Mouse (Mus musculus) liver, embryonic 13.5 days (tissue): Measurements from ENCODE around the gene Dus2. TPM values are rescaled to one million over a fixed set of nuclear protein-coding genes. Genes with fewer than 3 reads are reported as not detected.
A peak's percentile ranks its signal among the peaks of the same experiment; 100 is the strongest.
"Not testable (repeated sequence)": the region's sequence is repeated elsewhere in the genome, so short reads cannot be mapped to it uniquely, and the experiment has no call there.

Source experiments
- ATAC-seq: fragments of 200-750 bp; cut with Nextera tagmentation; 2 replicates; pipeline ENCODE4 v1.8.0; 2017; ENCODE audit warnings: low read depth, mild to moderate bottlenecking, moderate number of reproducible peaks, moderate library complexity
- DNase-seq: peaks from one replicate; pipeline ENCODE4 v3.0.0; 2022
- H3K27ac ChIP-seq: fragments of 300-500 bp; sonication (generic); 2 replicates; pipeline ENCODE4 v1.5.1; 2015; ENCODE audit warnings: moderate library complexity, mild to moderate bottlenecking, inconsistent platforms
- H3K27me3 ChIP-seq: fragments of 300-500 bp; sonication (generic); 2 replicates; pipeline ENCODE4 v1.6.1; 2015; ENCODE audit warnings: mild to moderate bottlenecking, inconsistent platforms
- H3K36me3 ChIP-seq: fragments of 300-500 bp; sonication (generic); 2 replicates; pipeline ENCODE4 v1.6.1; 2015; ENCODE audit warnings: mild to moderate bottlenecking, inconsistent platforms
- H3K4me1 ChIP-seq: fragments of 300-500 bp; sonication (generic); replicated peaks from 2 replicates; pipeline ENCODE4 v1.6.1; 2015; ENCODE audit warnings: inconsistent platforms
- H3K4me2 ChIP-seq: fragments of 300-500 bp; sonication (generic); 2 replicates; pipeline ENCODE4 v1.6.1; 2015; ENCODE audit warnings: inconsistent platforms, mild to moderate bottlenecking, moderate library complexity
- H3K4me3 ChIP-seq: fragments of 300-500 bp; sonication (generic); replicated peaks from 2 replicates; pipeline ENCODE4 v1.5.1; 2015; ENCODE audit warnings: mild to moderate bottlenecking, inconsistent platforms
- H3K9ac ChIP-seq: fragments of 300-500 bp; sonication (generic); 2 replicates; pipeline ENCODE4 v1.6.1; 2015; ENCODE audit warnings: mild to moderate bottlenecking, inconsistent platforms
- H3K9me3 ChIP-seq: fragments of 300-500 bp; sonication (generic); replicated peaks from 2 replicates; pipeline ENCODE4 v1.6.1; 2016; ENCODE audit warnings: inconsistent platforms
- WGBS: fragments of 180-500 bp; shearing (Covaris S2); methylation state at CpG from one replicate; pipeline ENCODE4 v1.1.7; 2015; ENCODE audit not compliant: insufficient replicate concordance; 5-methylcytosine and 5-hydroxymethylcytosine counted together
- polyA plus RNA-seq: library from polyadenylated mRNA; unstranded; fragments of >200 nt; fragmentation: Nextera tagmentation; extraction: Ambion mirVana; gene quantifications from 2 replicates; pipeline ENCODE4 v1.2.1, GENCODE M21; 2015

Gene Dus2
- polyA plus RNA-seq, 1 experiment from 2014 or later: 13.3 TPM

DNA sequence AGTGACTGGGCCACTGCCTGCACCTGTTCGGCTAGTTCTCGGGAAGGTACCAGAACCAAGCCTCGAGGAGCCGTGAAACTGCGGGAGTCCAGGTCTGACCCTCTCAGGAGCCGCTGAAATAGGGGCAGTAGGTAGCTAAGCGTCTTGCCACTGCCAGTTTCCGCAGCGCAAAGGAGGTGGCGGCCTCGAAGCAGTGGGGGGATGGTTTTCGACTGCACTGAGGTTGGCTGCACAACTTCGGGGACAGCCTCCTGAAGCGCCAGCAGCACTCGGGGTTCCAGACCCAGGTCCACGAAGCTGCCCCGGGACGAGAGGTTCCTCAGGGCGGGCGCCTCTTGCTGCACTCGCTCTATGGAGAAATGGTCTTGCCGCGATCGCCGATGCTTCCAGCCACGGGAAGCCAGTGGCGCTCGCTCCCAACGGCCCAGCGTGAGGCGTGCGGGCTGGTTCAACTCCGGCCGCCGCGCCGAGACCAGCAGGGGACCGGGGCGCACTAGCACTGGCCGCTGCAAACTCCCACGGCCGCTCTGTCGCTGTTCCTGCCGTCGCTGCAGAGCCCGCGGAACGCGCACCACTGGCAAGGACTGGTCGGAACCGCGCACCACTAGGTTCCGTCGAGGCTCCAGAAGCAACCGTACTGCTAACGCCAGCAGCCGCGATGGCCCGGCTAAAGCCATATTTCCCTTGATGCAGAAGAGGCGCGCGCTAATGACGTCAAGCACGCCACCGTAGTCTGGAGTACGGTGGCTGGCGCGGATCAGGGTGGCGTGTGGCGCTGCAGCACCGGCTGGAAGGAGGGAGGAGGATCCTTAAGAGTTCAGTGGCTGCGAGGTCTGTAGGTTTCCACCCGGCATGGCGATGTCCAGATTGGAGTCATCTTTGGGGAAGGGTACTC is 19.9 kb downstream of the Dus2 start:
- Histone ChIP-seq H3K4me1 (peaks cover 60% of the 10 kb centered on the region), H3K9ac (peak overlapping the region; percentile 94), H3K27ac (peak overlapping the region; percentile 87), H3K4me3 (peak overlapping the region; percentile 93), H3K4me2 (peak overlapping the region; percentile 98), H3K27me3 (no peaks in the 10 kb centered on the region), H3K9me3 (no peaks in the 10 kb centered on the region), H3K36me3 (peaks cover 7% of the 10 kb centered on the region; the same call in 1 of the 2 replicates)
- DNase-seq: peak; percentile 85
- ATAC-seq: peak; percentile 89
- WGBS: under 1% methylated on average over 74 of the region's 74 CpGs

GRCm38 (mm10) chr8:106011643-106011986 is 20.5 kb downstream of the Dus2 start, which contains the start of gene Ddx28:
Gene Ddx28 (minus strand): TSS chr8:106011882.
- peak within 1 kb of the TSS; percentile 94 for H3K9ac ChIP-seq
- peak within 1 kb of the TSS; percentile 93 for H3K4me3 ChIP-seq
- peaks cover 7% of the 10 kb centered on the region; the same call in 1 of the 2 replicates for H3K36me3 ChIP-seq
- DNase-seq (no peak), ATAC-seq (peak; percentile 30)
- H3K27ac ChIP-seq: peak within 1 kb of the TSS; percentile 87
- H3K4me2 ChIP-seq: peak within 1 kb of the TSS; percentile 98
- under 1% methylated on average over 6 of the region's 6 CpGs for WGBS
- peaks cover 65% of the 10 kb centered on the region for H3K4me1 ChIP-seq
- no peaks in the 10 kb centered on the region for H3K9me3 ChIP-seq
- H3K27me3 ChIP-seq: no peaks in the 10 kb centered on the region

GRCm38 (mm10) chr8:106012203-106012602 is 21.1 kb downstream of the Dus2 start:
- ATAC-seq (peak; percentile 36; the same call in 1 of the 2 replicates), DNase-seq (peak; percentile 37)
- H3K36me3 ChIP-seq, H3K9me3 ChIP-seq, H3K27me3 ChIP-seq: not testable (repeated sequence)
- WGBS: 43% methylated on average over 8 of the region's 8 CpGs
- Histone ChIP-seq H3K9ac (peak overlapping the region; percentile 94), H3K27ac (peak overlapping the region; percentile 87), H3K4me3 (peak overlapping the region; percentile 93), H3K4me2 (peak overlapping the region; percentile 98), H3K4me1 (peaks cover 67% of the 10 kb centered on the region)

DNA sequence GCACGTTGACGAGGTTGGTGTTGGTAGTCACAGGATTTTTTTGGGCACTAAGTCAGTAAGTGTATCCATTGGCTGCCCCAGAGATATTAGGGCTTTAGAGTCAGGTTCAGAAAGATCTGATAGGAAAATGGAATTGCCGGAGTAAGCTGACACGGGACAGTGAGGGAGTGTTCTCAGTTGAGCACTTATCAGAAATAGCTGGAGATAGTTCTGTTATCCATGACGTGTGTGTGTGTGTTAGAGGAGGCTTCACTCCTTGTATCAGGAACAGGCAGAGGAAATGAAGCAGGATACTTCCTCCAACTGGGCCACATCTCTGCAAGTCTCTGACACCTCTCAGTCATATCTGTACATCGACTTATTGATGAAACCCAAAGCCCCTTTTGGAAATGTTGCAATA is 25.1 kb downstream of the Dus2 start:
- peaks cover 19% of the 10 kb centered on the region for H3K36me3 ChIP-seq

GRCm38 (mm10) chr8:106017130-106017529 is 26.0 kb downstream of the Dus2 start:
- Histone ChIP-seq H3K9ac (no peak overlapping the region), H3K4me2 (no peak overlapping the region), H3K27me3 (no peaks in the 10 kb centered on the region), H3K4me3 (no peak overlapping the region), H3K4me1 (peaks cover 46% of the 10 kb centered on the region), H3K36me3 (peaks cover 25% of the 10 kb centered on the region), H3K27ac (no peak overlapping the region), H3K9me3 (no peaks in the 10 kb centered on the region)
- DNase-seq (no peak), ATAC-seq (no peak)
- 54% methylated on average over 7 of the region's 7 CpGs for WGBS

More for the DNA sequence above, 25.1 kb downstream of the Dus2 start:
- Histone ChIP-seq H3K4me2 (no peak overlapping the region), H3K4me1 (peaks cover 52% of the 10 kb centered on the region), H3K9me3 (no peaks in the 10 kb centered on the region), H3K9ac (no peak overlapping the region), H3K4me3 (no peak overlapping the region), H3K27me3 (no peaks in the 10 kb centered on the region), H3K27ac (peak overlapping the region; percentile 11; the same call in 1 of the 2 replicates)
- WGBS: 51% methylated on average over 6 of the region's 6 CpGs
- ATAC-seq: peak; percentile 49
- no peak for DNase-seq

- peaks cover 26% of the 10 kb centered on the region for H3K36me3 ChIP-seq
- DNase-seq (no peak), ATAC-seq (peak; percentile 47)
- WGBS: 45% methylated on average over 3 of the region's 3 CpGs
- no peak overlapping the region for H3K4me3 ChIP-seq
- H3K4me1 ChIP-seq: peaks cover 39% of the 10 kb centered on the region
- H3K27me3 ChIP-seq: no peaks in the 10 kb centered on the region
- no peaks in the 10 kb centered on the region for H3K9me3 ChIP-seq
- peak overlapping the region; percentile 29; the same call in 1 of the 2 replicates for H3K27ac ChIP-seq
- no peak overlapping the region for H3K9ac ChIP-seq
- H3K4me2 ChIP-seq: no peak overlapping the region
Measured at GRCm38 (mm10) chr8:106018039-106018438, 26.9 kb downstream of the Dus2 start.

DNA sequence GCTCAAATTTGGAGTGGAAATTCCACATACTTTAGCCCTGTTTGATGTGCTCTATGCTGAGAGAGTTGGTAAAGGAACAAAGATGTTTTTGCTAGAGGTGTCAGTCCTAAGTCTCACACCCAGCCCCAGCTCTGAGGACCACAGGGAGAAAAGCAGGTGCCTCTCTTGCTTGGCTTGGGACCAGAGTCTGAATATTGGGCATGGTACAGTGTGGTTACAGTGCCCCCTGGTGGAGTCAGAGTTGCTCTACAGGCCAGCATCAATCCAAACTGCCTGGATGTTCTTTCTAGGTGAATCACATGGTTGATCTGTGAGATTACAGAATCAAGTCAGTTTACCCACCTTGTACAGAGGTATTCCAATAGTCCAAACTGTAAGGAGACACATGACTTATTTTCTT is 31.3 kb downstream of the Dus2 start:
- DNase-seq (peak; percentile 61), ATAC-seq (peak; percentile 38)
- Histone ChIP-seq H3K4me1 (peaks cover 11% of the 10 kb centered on the region), H3K9ac (no peak overlapping the region), H3K4me2 (no peak overlapping the region), H3K36me3 (peaks cover 42% of the 10 kb centered on the region), H3K4me3 (no peak overlapping the region), H3K27me3 (no peaks in the 10 kb centered on the region), H3K27ac (no peak overlapping the region), H3K9me3 (no peaks in the 10 kb centered on the region)

- Histone ChIP-seq H3K36me3 (peaks cover 20% of the 10 kb centered on the region; the same call in 1 of the 2 replicates), H3K9me3 (no peaks in the 10 kb centered on the region), H3K27ac (no peak overlapping the region), H3K27me3 (no peaks in the 10 kb centered on the region), H3K4me1 (peaks cover 1% of the 10 kb centered on the region), H3K4me2 (no peak overlapping the region), H3K9ac (no peak overlapping the region), H3K4me3 (no peak overlapping the region)
- WGBS: 76% methylated on average over 10 of the region's 10 CpGs
- no peak for DNase-seq
- no peak for ATAC-seq
Measured at GRCm38 (mm10) chr8:106038721-106039120, 47.6 kb downstream of the Dus2 start.

DNA sequence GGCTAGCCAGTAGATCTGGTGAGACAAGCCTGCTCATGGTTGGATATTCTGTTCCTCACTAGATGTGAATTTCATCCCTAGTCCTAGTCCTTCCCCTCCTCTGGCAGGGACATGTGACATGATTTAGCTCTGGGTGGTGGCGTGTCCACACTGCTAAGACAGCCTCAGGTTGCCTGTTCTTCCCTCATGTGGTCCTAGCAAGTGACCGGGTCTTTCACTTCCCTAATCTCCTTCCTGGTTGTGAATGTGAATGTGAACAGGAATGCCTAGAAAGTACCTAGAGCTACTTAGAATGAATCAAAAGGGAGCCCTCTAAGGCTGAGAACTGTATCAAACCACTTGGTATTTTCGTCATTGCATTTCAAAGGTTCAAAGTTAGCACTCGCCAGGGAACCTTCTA is 48.5 kb downstream of the Dus2 start:
- Histone ChIP-seq H3K4me2 (no peak overlapping the region), H3K4me3 (no peak overlapping the region), H3K27me3 (no peaks in the 10 kb centered on the region), H3K9me3 (no peaks in the 10 kb centered on the region), H3K4me1 (peaks cover 10% of the 10 kb centered on the region), H3K9ac (no peak overlapping the region), H3K27ac (no peak overlapping the region), H3K36me3 (peaks cover 14% of the 10 kb centered on the region; the same call in 1 of the 2 replicates)
- 67% methylated on average over 4 of the region's 4 CpGs for WGBS
- ATAC-seq: no peak
- DNase-seq: no peak

- WGBS: 52% methylated on average over 4 of the region's 4 CpGs
- no peak overlapping the region for H3K4me3 ChIP-seq
- peaks cover 16% of the 10 kb centered on the region for H3K36me3 ChIP-seq
- H3K27me3 ChIP-seq: no peaks in the 10 kb centered on the region
- DNase-seq (no peak), ATAC-seq (no peak)
- peaks cover 16% of the 10 kb centered on the region for H3K4me1 ChIP-seq
- H3K4me2 ChIP-seq: no peak overlapping the region
- H3K9me3 ChIP-seq: no peaks in the 10 kb centered on the region
- H3K9ac ChIP-seq: no peak overlapping the region
- H3K27ac ChIP-seq: no peak overlapping the region
Measured at GRCm38 (mm10) chr8:106040218-106040617, 49.1 kb downstream of the Dus2 start.

- Histone ChIP-seq H3K9me3 (no peaks in the 10 kb centered on the region), H3K36me3 (peaks cover 19% of the 10 kb centered on the region), H3K27ac (no peak overlapping the region), H3K4me2 (no peak overlapping the region), H3K27me3 (no peaks in the 10 kb centered on the region), H3K9ac (no peak overlapping the region), H3K4me1 (peaks cover 35% of the 10 kb centered on the region), H3K4me3 (no peak overlapping the region)
- ATAC-seq: no peak
- 84% methylated on average over 2 of the region's 2 CpGs for WGBS
- DNase-seq: no peak
Measured at GRCm38 (mm10) chr8:106043055-106043454, 51.9 kb downstream of the Dus2 start.

DNA sequence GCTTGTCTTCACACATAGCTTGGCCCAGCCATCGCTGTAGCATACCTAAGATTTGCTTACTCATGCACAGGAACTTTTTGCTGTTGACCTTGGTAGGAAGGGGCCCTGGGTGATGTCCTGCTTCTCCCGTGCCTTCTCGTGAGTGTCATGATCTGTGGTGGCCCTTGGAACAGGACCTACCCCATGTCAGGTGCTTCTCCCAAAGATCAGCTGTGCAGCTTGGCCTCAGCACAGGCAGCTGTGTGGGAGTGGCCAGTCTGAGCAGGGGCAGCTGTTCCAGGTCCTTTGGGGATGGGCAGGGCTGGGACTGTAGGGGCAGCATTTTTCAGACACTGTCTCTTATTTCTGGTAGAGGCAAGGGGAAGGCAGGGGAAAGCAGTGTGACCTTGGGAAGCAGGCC is 53.0 kb downstream of the Dus2 start:
- WGBS: 25% methylated on average over 3 of the region's 3 CpGs
- H3K4me3 ChIP-seq: no peak overlapping the region
- H3K9ac ChIP-seq: no peak overlapping the region
- no peaks in the 10 kb centered on the region for H3K9me3 ChIP-seq
- no peaks in the 10 kb centered on the region for H3K27me3 ChIP-seq
- H3K4me1 ChIP-seq: peaks cover 46% of the 10 kb centered on the region
- H3K27ac ChIP-seq: peak overlapping the region; percentile 40
- DNase-seq: no peak
- no peak for ATAC-seq
- peaks cover 22% of the 10 kb centered on the region for H3K36me3 ChIP-seq
- H3K4me2 ChIP-seq: no peak overlapping the region
